Mouse (Mus musculus) lung, embryonic 14.5 days (tissue): ENCODE data around the gene Sema4c. TPM values are rescaled to one million over a fixed set of nuclear protein-coding genes. Genes with fewer than 3 reads are reported as not detected.
A peak's percentile ranks its signal among the peaks of the same experiment; 100 is the strongest.

Experiments used
- ATAC-seq: fragments of 200-750 bp; cut with Nextera tagmentation; 2 replicates; pipeline ENCODE4 v1.8.0; 2017; ENCODE audit warnings: mild to moderate bottlenecking, moderate TSS enrichment, moderate library complexity; ENCODE audit not compliant: insufficient read depth
- DNase-seq: peaks from one replicate; pipeline ENCODE4 v3.0.0-alpha.2; 2015
- H3K27ac ChIP-seq: fragments of 300-500 bp; sonication (generic); 2 replicates; pipeline ENCODE4 v1.5.1; 2014; ENCODE audit warnings: low read depth, mild to moderate bottlenecking, moderate library complexity
- H3K27me3 ChIP-seq: fragments of 300-500 bp; sonication (generic); 2 replicates; pipeline ENCODE4 v1.6.1; 2014; ENCODE audit warnings: low read length, control low read depth; ENCODE audit not compliant: insufficient read depth
- H3K36me3 ChIP-seq: fragments of 300-500 bp; sonication (generic); 2 replicates; pipeline ENCODE4 v1.6.1; 2014; ENCODE audit warnings: control low read depth; ENCODE audit not compliant: insufficient read depth
- H3K4me1 ChIP-seq: fragments of 300-500 bp; sonication (generic); 2 replicates; pipeline ENCODE4 v1.6.1; 2014; ENCODE audit warnings: antibody characterized with exemption, control low read depth; ENCODE audit not compliant: insufficient read depth
- H3K4me2 ChIP-seq: fragments of 300-500 bp; sonication (generic); 2 replicates; pipeline ENCODE4 v1.6.1; 2014; ENCODE audit warnings: mild to moderate bottlenecking
- H3K4me3 ChIP-seq: fragments of 300-500 bp; sonication (generic); 2 replicates; pipeline ENCODE4 v1.5.1; 2014; ENCODE audit warnings: low read depth, low read length
- H3K9ac ChIP-seq: fragments of 300-500 bp; sonication (generic); 2 replicates; pipeline ENCODE4 v1.6.1; 2014
- H3K9me3 ChIP-seq: fragments of 300-500 bp; sonication (generic); 2 replicates; pipeline ENCODE4 v1.6.1; 2016; ENCODE audit warnings: low read depth, low read length, control low read depth
- CTCF ChIP-seq: IDR thresholded peaks from 2 replicates; pipeline ENCODE4 v1.5.1; 2016; ENCODE audit warnings: antibody characterized with exemption, low read depth
- WGBS: fragments of 180-500 bp; shearing (Covaris S2); extraction: QIAGEN DNeasy Blood & Tissue Kit; methylation state at CpG from one replicate; pipeline ENCODE4 v1.1.7; 2014; 5-methylcytosine and 5-hydroxymethylcytosine counted together
- polyA plus RNA-seq: library from polyadenylated mRNA; unstranded; fragments of >200 nt; fragmentation: Nextera tagmentation; extraction: Ambion mirVana; gene quantifications from 2 replicates; pipeline ENCODE4 v1.2.1, GENCODE M21; 2014

Gene Sema4c
- polyA plus RNA-seq, 1 experiment from 2014 or later = 2.2 TPM

- DNase-seq (no peak), ATAC-seq (no peak)
- H3K27me3 ChIP-seq = no peaks in the 10 kb centered on the region
- TF ChIP-seq CTCF = no peak
- H3K9me3 ChIP-seq = no peaks in the 10 kb centered on the region
- WGBS = 59% methylated on average over 6 of the region's 6 CpGs
- no peak overlapping the region for H3K27ac ChIP-seq
- H3K36me3 ChIP-seq = no peaks in the 10 kb centered on the region
- H3K4me1 ChIP-seq = peaks cover 23% of the 10 kb centered on the region
- no peak overlapping the region for H3K4me2 ChIP-seq
- H3K4me3 ChIP-seq = no peak overlapping the region
- no peak overlapping the region for H3K9ac ChIP-seq
Observed at GRCm38 (mm10) chr1:36576991-36577675, 19.0 kb upstream of the Sema4c start.

GRCm38 (mm10) chr1:36575347-36575746, 17.2 kb upstream of the Sema4c start:
- TF ChIP-seq CTCF = no peak
- H3K9me3 ChIP-seq = no peaks in the 10 kb centered on the region
- WGBS = 46% methylated on average over 6 of the region's 6 CpGs
- no peak overlapping the region for H3K4me2 ChIP-seq
- DNase-seq (no peak), ATAC-seq (no peak)
- no peaks in the 10 kb centered on the region for H3K36me3 ChIP-seq
- no peak overlapping the region for H3K4me3 ChIP-seq
- no peak overlapping the region for H3K9ac ChIP-seq
- H3K27ac ChIP-seq = peak overlapping the region; percentile 16; the same call in 1 of the 2 replicates
- H3K4me1 ChIP-seq = peaks cover 20% of the 10 kb centered on the region
- H3K27me3 ChIP-seq = no peaks in the 10 kb centered on the region

DNA sequence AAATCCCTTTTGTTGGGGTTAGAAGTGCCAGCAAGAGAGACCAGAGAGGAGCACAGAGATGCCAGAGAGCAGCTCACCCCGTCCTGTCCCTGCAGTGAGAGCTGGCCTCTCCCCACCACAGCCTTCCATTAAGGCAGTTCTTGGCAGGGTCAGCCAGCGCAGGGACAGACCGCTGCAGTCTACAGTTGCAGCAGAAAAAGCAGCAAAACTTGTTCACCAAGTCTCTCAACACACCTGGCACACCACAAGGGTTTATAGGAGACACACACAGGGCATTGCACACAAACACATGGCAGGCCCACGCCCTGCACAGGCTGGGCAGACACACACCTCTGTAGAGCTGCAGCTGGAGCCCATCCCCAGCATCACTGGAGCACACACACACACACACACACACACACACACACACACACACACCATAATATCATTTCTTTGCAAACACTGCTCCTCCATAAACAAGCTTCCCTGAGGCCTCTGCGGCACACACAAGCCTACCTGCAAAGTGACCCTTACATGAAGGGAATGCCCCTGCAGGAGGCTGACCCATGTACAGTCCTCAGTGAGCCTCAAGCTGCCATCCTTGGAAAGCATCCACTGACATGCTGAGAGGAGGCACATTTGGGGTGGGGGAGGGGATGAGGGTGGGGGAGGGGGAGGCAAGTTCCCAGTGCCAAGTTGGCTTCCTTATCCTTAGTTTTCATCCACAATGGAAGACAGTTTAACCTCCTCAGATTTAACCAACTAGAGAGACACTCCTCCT, 16.2 kb upstream of the Sema4c start:
- Histone ChIP-seq H3K36me3 (no peaks in the 10 kb centered on the region), H3K4me1 (peaks cover 16% of the 10 kb centered on the region), H3K9ac (peak overlapping the region; percentile 3; the same call in 1 of the 2 replicates), H3K4me3 (no peak overlapping the region), H3K27ac (peak overlapping the region; percentile 22; the same call in 1 of the 2 replicates), H3K27me3 (no peaks in the 10 kb centered on the region), H3K9me3 (no peaks in the 10 kb centered on the region), H3K4me2 (no peak overlapping the region)
- 64% methylated on average over 5 of the region's 5 CpGs for WGBS
- DNase-seq (peak; percentile 62), ATAC-seq (no peak)
- TF ChIP-seq CTCF = no peak

DNA sequence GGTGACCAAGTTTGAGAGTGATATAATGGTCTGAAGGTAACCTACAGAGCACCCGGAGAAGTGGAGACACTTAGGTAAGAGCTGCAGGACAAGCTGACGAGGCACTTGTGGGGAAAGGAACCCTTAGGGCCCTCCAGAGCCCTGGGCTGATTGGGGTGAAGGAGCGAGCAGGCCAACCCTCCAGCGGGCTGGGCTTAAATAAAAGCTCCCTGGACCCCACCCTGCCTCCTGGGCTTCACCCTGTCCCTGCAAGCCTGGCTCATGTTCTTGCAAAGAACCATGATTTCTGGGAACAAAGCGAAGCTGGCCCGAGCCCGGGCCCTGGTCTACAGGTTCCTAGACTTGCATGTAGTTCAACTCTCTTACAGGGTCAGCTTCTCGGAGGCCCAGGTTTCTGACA, 15.4 kb upstream of the Sema4c start:
- Histone ChIP-seq H3K27ac (peak overlapping the region; percentile 22; the same call in 1 of the 2 replicates), H3K4me3 (no peak overlapping the region), H3K4me2 (no peak overlapping the region), H3K4me1 (peaks cover 16% of the 10 kb centered on the region), H3K36me3 (no peaks in the 10 kb centered on the region), H3K9ac (no peak overlapping the region), H3K9me3 (no peaks in the 10 kb centered on the region), H3K27me3 (no peaks in the 10 kb centered on the region)
- WGBS = 70% methylated on average over 8 of the region's 8 CpGs
- no peak for ATAC-seq
- no peak for TF ChIP-seq CTCF
- no peak for DNase-seq

DNA sequence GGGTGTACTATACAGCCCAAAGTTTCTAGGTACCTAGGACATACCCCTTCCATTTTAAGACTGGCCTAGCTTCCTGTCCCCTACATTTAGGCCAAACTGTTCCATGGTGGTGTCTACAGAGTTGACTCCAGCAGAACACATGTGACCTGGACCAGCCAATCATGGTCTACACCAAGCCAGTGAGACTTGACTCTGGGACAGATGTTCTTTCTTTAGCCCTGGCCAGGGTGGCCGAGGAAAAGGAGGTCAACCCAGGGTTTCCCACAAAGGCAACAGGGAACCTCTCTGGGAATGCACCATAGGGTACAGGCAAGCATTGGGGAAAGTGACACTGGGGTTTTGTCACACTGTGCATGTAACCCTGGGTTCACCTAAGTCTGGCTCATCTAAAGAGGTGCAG, 14.6 kb upstream of the Sema4c start:
- Histone ChIP-seq H3K27ac (no peak overlapping the region), H3K9me3 (no peaks in the 10 kb centered on the region), H3K36me3 (no peaks in the 10 kb centered on the region), H3K4me1 (peaks cover 24% of the 10 kb centered on the region), H3K9ac (no peak overlapping the region), H3K4me2 (no peak overlapping the region), H3K4me3 (no peak overlapping the region), H3K27me3 (no peaks in the 10 kb centered on the region)
- 63% methylated on average over 1 of the region's 1 CpGs for WGBS
- no peak for TF ChIP-seq CTCF
- ATAC-seq (no peak), DNase-seq (no peak)

GRCm38 (mm10) chr1:36572140-36572700, 14.1 kb upstream of the Sema4c start:
- no peak for DNase-seq
- no peak for ATAC-seq
- H3K27me3 ChIP-seq = no peaks in the 10 kb centered on the region
- peak overlapping the region; percentile 37; the same call in 1 of the 2 replicates for H3K27ac ChIP-seq
- no peak overlapping the region for H3K4me2 ChIP-seq
- no peaks in the 10 kb centered on the region for H3K9me3 ChIP-seq
- 58% methylated on average over 2 of the region's 2 CpGs for WGBS
- peaks cover 24% of the 10 kb centered on the region for H3K4me1 ChIP-seq
- no peak for TF ChIP-seq CTCF
- no peak overlapping the region for H3K4me3 ChIP-seq
- H3K36me3 ChIP-seq = no peaks in the 10 kb centered on the region
- H3K9ac ChIP-seq = no peak overlapping the region; the same call in 1 of the 2 replicates

GRCm38 (mm10) chr1:36571627-36572026, 13.5 kb upstream of the Sema4c start:
- H3K27me3 ChIP-seq = no peaks in the 10 kb centered on the region
- H3K4me1 ChIP-seq = peaks cover 24% of the 10 kb centered on the region
- no peaks in the 10 kb centered on the region for H3K9me3 ChIP-seq
- H3K4me3 ChIP-seq = no peak overlapping the region
- no peak overlapping the region for H3K4me2 ChIP-seq
- no peak for TF ChIP-seq CTCF
- 33% methylated on average over 6 of the region's 6 CpGs for WGBS
- no peak overlapping the region for H3K27ac ChIP-seq
- peak overlapping the region; percentile 9; the same call in 1 of the 2 replicates for H3K9ac ChIP-seq
- peak; percentile 29; the same call in 1 of the 2 replicates for ATAC-seq
- peak; percentile 56 for DNase-seq
- H3K36me3 ChIP-seq = no peaks in the 10 kb centered on the region
